8 mouse cellular contexts compared by ENCODE assay signal in genomic region chr5:150259191-150260053, GRCm38 (mm10).
DNase-seq lines count a peak whose midpoint lies in the region; ATAC-seq lines count a peak whose summit lies in the region.

No protein-coding gene starts in this region.

- H3K4me1 ChIP-seq in hindbrain, embryonic 14.5 days (replicated peaks; ENCODE audit: control insufficient read depth, insufficient read depth, low read length), result peaks cover 33% of the 10 kb centered on the region
- peaks cover 11% of the 10 kb centered on the region; the same call in 1 of the 2 replicates for H3K4me1 ChIP-seq in lung, embryonic 16.5 days (replicated peaks; ENCODE audit: control insufficient read depth, insufficient read depth, low read length)

- no peaks in the 10 kb centered on the region for H3K36me3 ChIP-seq in hindbrain, embryonic 14.5 days (replicated peaks; ENCODE audit: control insufficient read depth, insufficient read depth)
- H3K36me3 ChIP-seq in lung, embryonic 16.5 days (ENCODE audit: control insufficient read depth, insufficient read depth, low read length), result no peaks in the 10 kb centered on the region

- peak overlapping the region; percentile 71 for H3K9ac ChIP-seq in hindbrain, embryonic 14.5 days
- peak overlapping the region; percentile 60 for H3K9ac ChIP-seq in lung, embryonic 16.5 days (ENCODE audit: low read length)

- H3K4me3 ChIP-seq in hindbrain, embryonic 14.5 days (replicated peaks; ENCODE audit: low read length), result peak overlapping the region; percentile 56
- peak overlapping the region; percentile 47 for H3K4me3 ChIP-seq in lung, embryonic 16.5 days (ENCODE audit: low read length)

- H3K4me2 ChIP-seq in hindbrain, embryonic 14.5 days (replicated peaks), result peak overlapping the region; percentile 62
- peak overlapping the region; percentile 75 for H3K4me2 ChIP-seq in lung, embryonic 16.5 days (ENCODE audit: low read depth, low read length)

- 2% methylated on average over 29 of the region's 29 CpGs for WGBS in hindbrain, embryonic 14.5 days
- 1% methylated on average over 25 of the region's 29 CpGs for WGBS in lung, embryonic 16.5 days

- DNase-seq in Muller cell, postnatal 12 days (ENCODE audit: inconsistent ontology term), result peak; percentile 68
- peak; percentile 92 for DNase-seq in cerebellum, postnatal 10 days
- DNase-seq in frontal cortex, postnatal 14 days (ENCODE audit: low spot score in 2 of 2), result peak; percentile 70
- peak; percentile 80 for DNase-seq in hindbrain, embryonic 14.5 days (ENCODE audit: low spot score)
- peak; percentile 80 to 81 for DNase-seq in layer of hippocampus, postnatal 14 days (ENCODE audit: low spot score in 2 of 2)
- peak; percentile 68 for DNase-seq in retina, embryonic 14.5 days (ENCODE audit: low spot score)

- no peaks in the 10 kb centered on the region for H3K9me3 ChIP-seq in hindbrain, embryonic 14.5 days (ENCODE audit: control insufficient read depth, low read length)
- H3K9me3 ChIP-seq in lung, embryonic 16.5 days (ENCODE audit: control insufficient read depth, low read length), result no peaks in the 10 kb centered on the region

- peak; percentile 91 for ATAC-seq in hindbrain, embryonic 14.5 days (ENCODE audit: low FRiP score)
- peak; percentile 76 for ATAC-seq in lung, embryonic 16.5 days (ENCODE audit: low read depth)
- no peak for ATAC-seq in monocyte, adult 5-6 weeks (replicated peaks; ENCODE audit: insufficient number of reproducible peaks, low FRiP score, low TSS enrichment, poor library complexity, severe bottlenecking)

- H3K27me3 ChIP-seq in hindbrain, embryonic 14.5 days (ENCODE audit: control insufficient read depth, insufficient read depth, low read length), result no peaks in the 10 kb centered on the region
- H3K27me3 ChIP-seq in lung, embryonic 16.5 days (ENCODE audit: control insufficient read depth, insufficient read depth, low read depth, low read length), result no peaks in the 10 kb centered on the region

- peak overlapping the region; percentile 97 for H3K27ac ChIP-seq in hindbrain, embryonic 14.5 days
- no peak overlapping the region for H3K27ac ChIP-seq in lung, embryonic 16.5 days (ENCODE audit: low read length)
